Mouse (Mus musculus): ENCODE measurements around the gene Gipc3. TPM values are rescaled to one million over a fixed set of nuclear protein-coding genes. Genes with fewer than 3 reads are reported as not detected.
A peak's percentile ranks its signal among the peaks of the same experiment; 100 is the strongest.

Gipc3 gene
- polyA plus RNA-seq, 1 experiment: not detected

GRCm38 (mm10) chr10:81287513-81288157 lies 55.4 kb downstream of the Gipc3 start:
- H3K27ac ChIP-seq (ENCODE audit: insufficient read depth, low read depth, low read length): no peak overlapping the region
- H3K4me3 ChIP-seq (ENCODE audit: insufficient read depth, low read depth, low read length): no peak overlapping the region
- 62% methylated on average over 8 of the region's 8 CpGs for WGBS
- TF ChIP-seq CTCF (IDR thresholded peaks at IDR 0.05; ENCODE audit: insufficient read depth, low read depth, low read length) (peak; percentile 71; the same call in 1 of the 2 replicates), POLR2A (IDR thresholded peaks at IDR 0.05; ENCODE audit: insufficient read depth, low read depth, low read length) (no peak)
- H3K4me1 ChIP-seq (ENCODE audit: control insufficient read depth, insufficient read depth, low read length): peaks cover 25% of the 10 kb centered on the region

- H3K27ac ChIP-seq (ENCODE audit: insufficient read depth, low read depth, low read length): no peak overlapping the region
- H3K4me3 ChIP-seq (ENCODE audit: insufficient read depth, low read depth, low read length): no peak overlapping the region
- H3K4me1 ChIP-seq (ENCODE audit: control insufficient read depth, insufficient read depth, low read length): peaks cover 25% of the 10 kb centered on the region
- no peak for TF ChIP-seq CTCF (IDR thresholded peaks at IDR 0.05; ENCODE audit: insufficient read depth, low read depth, low read length)
- no peak for TF ChIP-seq POLR2A (IDR thresholded peaks at IDR 0.05; ENCODE audit: insufficient read depth, low read depth, low read length)
- WGBS: 51% methylated on average over 6 of the region's 6 CpGs
Observed at GRCm38 (mm10) chr10:81286586-81286985, 56.5 kb downstream of the Gipc3 start.

GRCm38 (mm10) chr10:81285694-81286450 lies 57.2 kb downstream of the Gipc3 start:
- Histone ChIP-seq H3K27ac (ENCODE audit: insufficient read depth, low read depth, low read length) (no peak overlapping the region), H3K4me1 (ENCODE audit: control insufficient read depth, insufficient read depth, low read length) (peaks cover 21% of the 10 kb centered on the region), H3K4me3 (ENCODE audit: insufficient read depth, low read depth, low read length) (peak overlapping the region; percentile 29)
- 3% methylated on average over 54 of the region's 54 CpGs for WGBS
- TF ChIP-seq CTCF (IDR thresholded peaks at IDR 0.05; ENCODE audit: insufficient read depth, low read depth, low read length): no peak
- no peak for TF ChIP-seq POLR2A (IDR thresholded peaks at IDR 0.05; ENCODE audit: insufficient read depth, low read depth, low read length)

Other genes with a start within 250 kb of the Gipc3 start
- not detected in 2 replicates for gene Creb3l3, start 244.4 kb downstream of the Gipc3 start, polyA plus RNA-seq (2012; ENCODE audit: insufficient read depth, insufficient read length, low replicate concordance, missing spikeins)
- not detected in 2 replicates for gene Map2k2, start 237.4 kb downstream of the Gipc3 start, polyA plus RNA-seq (2012; ENCODE audit: insufficient read depth, insufficient read length, low replicate concordance, missing spikeins)
- gene Zbtb7a, start 208.0 kb downstream of the Gipc3 start, polyA plus RNA-seq (2012; ENCODE audit: insufficient read depth, insufficient read length, low replicate concordance, missing spikeins): 77.0 TPM in 1 of 2 replicates, not detected in the other
- not detected in 2 replicates for gene Pias4, start 175.3 kb downstream of the Gipc3 start, polyA plus RNA-seq (2012; ENCODE audit: insufficient read depth, insufficient read length, low replicate concordance, missing spikeins)
- gene Eef2, start 166.6 kb downstream of the Gipc3 start, polyA plus RNA-seq (2012; ENCODE audit: insufficient read depth, insufficient read length, low replicate concordance, missing spikeins): 423 and 2,167 TPM in 2 replicates
- gene Dapk3, start 160.3 kb downstream of the Gipc3 start, polyA plus RNA-seq (2012; ENCODE audit: insufficient read depth, insufficient read length, low replicate concordance, missing spikeins): not detected in 2 replicates
- not detected in 2 replicates for gene 4930442H23Rik, start 159.4 kb downstream of the Gipc3 start, polyA plus RNA-seq (2012; ENCODE audit: insufficient read depth, insufficient read length, low replicate concordance, missing spikeins)
- not detected in 2 replicates for gene Nmrk2, start 141.2 kb downstream of the Gipc3 start, polyA plus RNA-seq (2012; ENCODE audit: insufficient read depth, insufficient read length, low replicate concordance, missing spikeins)
- not detected in 2 replicates for gene Atcay, start 112.4 kb downstream of the Gipc3 start, polyA plus RNA-seq (2012; ENCODE audit: insufficient read depth, insufficient read length, low replicate concordance, missing spikeins)
- gene Zfr2, start 110.1 kb downstream of the Gipc3 start, polyA plus RNA-seq (2012; ENCODE audit: insufficient read depth, insufficient read length, low replicate concordance, missing spikeins): not detected in 2 replicates
- not detected in 2 replicates for gene Matk, start 90.3 kb downstream of the Gipc3 start, polyA plus RNA-seq (2012; ENCODE audit: insufficient read depth, insufficient read length, low replicate concordance, missing spikeins)
- gene Mrpl54, start 76.3 kb downstream of the Gipc3 start, polyA plus RNA-seq (2012; ENCODE audit: insufficient read depth, insufficient read length, low replicate concordance, missing spikeins): not detected in 2 replicates
- not detected in 2 replicates for gene Apba3, start 76.3 kb downstream of the Gipc3 start, polyA plus RNA-seq (2012; ENCODE audit: insufficient read depth, insufficient read length, low replicate concordance, missing spikeins)
- not detected in 2 replicates for gene Tjp3, start 51.7 kb downstream of the Gipc3 start, polyA plus RNA-seq (2012; ENCODE audit: insufficient read depth, insufficient read length, low replicate concordance, missing spikeins)
- 935 TPM in 1 of 2 replicates, not detected in the other for gene Pip5k1c, start 50.3 kb downstream of the Gipc3 start, polyA plus RNA-seq (2012; ENCODE audit: insufficient read depth, insufficient read length, low replicate concordance, missing spikeins)
- not detected in 2 replicates for gene Cactin, start 22.2 kb downstream of the Gipc3 start, polyA plus RNA-seq (2012; ENCODE audit: insufficient read depth, insufficient read length, low replicate concordance, missing spikeins)
- not detected in 2 replicates for gene Tbxa2r, start 14.5 kb downstream of the Gipc3 start, polyA plus RNA-seq (2012; ENCODE audit: insufficient read depth, insufficient read length, low replicate concordance, missing spikeins)
- gene Hmg20b, start 7.2 kb upstream of the Gipc3 start, polyA plus RNA-seq (2012; ENCODE audit: insufficient read depth, insufficient read length, low replicate concordance, missing spikeins): not detected in 2 replicates
- not detected in 2 replicates for gene Mfsd12, start 14.2 kb upstream of the Gipc3 start, polyA plus RNA-seq (2012; ENCODE audit: insufficient read depth, insufficient read length, low replicate concordance, missing spikeins)
- gene 4930404N11Rik, start 22.6 kb upstream of the Gipc3 start, polyA plus RNA-seq (2012; ENCODE audit: insufficient read depth, insufficient read length, low replicate concordance, missing spikeins): not detected in 2 replicates
- not detected in 2 replicates for gene Fzr1, start 35.2 kb upstream of the Gipc3 start, polyA plus RNA-seq (2012; ENCODE audit: insufficient read depth, insufficient read length, low replicate concordance, missing spikeins)
- not detected in 2 replicates for gene Dohh, start 41.2 kb upstream of the Gipc3 start, polyA plus RNA-seq (2012; ENCODE audit: insufficient read depth, insufficient read length, low replicate concordance, missing spikeins)
- gene Gm48551, start 41.2 kb upstream of the Gipc3 start, polyA plus RNA-seq (2012; ENCODE audit: insufficient read depth, insufficient read length, low replicate concordance, missing spikeins): not detected in 2 replicates
- gene Gm48552, start 45.7 kb upstream of the Gipc3 start, polyA plus RNA-seq (2012; ENCODE audit: insufficient read depth, insufficient read length, low replicate concordance, missing spikeins): not detected in 2 replicates
- gene Smim24, start 49.8 kb upstream of the Gipc3 start, polyA plus RNA-seq (2012; ENCODE audit: insufficient read depth, insufficient read length, low replicate concordance, missing spikeins): not detected in 2 replicates
- gene Nfic, start 112.4 kb upstream of the Gipc3 start, polyA plus RNA-seq (2012; ENCODE audit: insufficient read depth, insufficient read length, low replicate concordance, missing spikeins): not detected in 2 replicates
- not detected in 2 replicates for gene Celf5, start 139.4 kb upstream of the Gipc3 start, polyA plus RNA-seq (2012; ENCODE audit: insufficient read depth, insufficient read length, low replicate concordance, missing spikeins)
- 181 TPM in 1 of 2 replicates, not detected in the other for gene Ncln, start 153.1 kb upstream of the Gipc3 start, polyA plus RNA-seq (2012; ENCODE audit: insufficient read depth, insufficient read length, low replicate concordance, missing spikeins)
- gene S1pr4, start 156.9 kb upstream of the Gipc3 start, polyA plus RNA-seq (2012; ENCODE audit: insufficient read depth, insufficient read length, low replicate concordance, missing spikeins): not detected in 2 replicates
- not detected in 2 replicates for gene Gna15, start 181.0 kb upstream of the Gipc3 start, polyA plus RNA-seq (2012; ENCODE audit: insufficient read depth, insufficient read length, low replicate concordance, missing spikeins)
- gene Gna11, start 201.9 kb upstream of the Gipc3 start, polyA plus RNA-seq (2012; ENCODE audit: insufficient read depth, insufficient read length, low replicate concordance, missing spikeins): not detected in 2 replicates
- 1,500 TPM in 1 of 2 replicates, not detected in the other for gene Aes, start 216.2 kb upstream of the Gipc3 start, polyA plus RNA-seq (2012; ENCODE audit: insufficient read depth, insufficient read length, low replicate concordance, missing spikeins)
- gene Tle2, start 231.3 kb upstream of the Gipc3 start, polyA plus RNA-seq (2012; ENCODE audit: insufficient read depth, insufficient read length, low replicate concordance, missing spikeins): not detected in 2 replicates

Measured in olfactory bulb, adult 2 months (tissue).